Mouse (Mus musculus) urinary bladder, adult 18-20 months (tissue): ENCODE data around the gene Celf2.
A peak's percentile ranks its signal among the peaks of the same experiment; 100 is the strongest.
"Not testable (repeated sequence)": the region's sequence is repeated elsewhere in the genome, so short reads cannot be mapped to it uniquely, and the experiment has no call there.

ENCODE experiments used
- DNase-seq, 2 experiments: peaks; one replicate each; pipeline ENCODE4 v3.0.0; 2022; ENCODE audit warnings: low spot score in 2 of 2, mixed read lengths in 2 of 2

Gene Celf2

DNA sequence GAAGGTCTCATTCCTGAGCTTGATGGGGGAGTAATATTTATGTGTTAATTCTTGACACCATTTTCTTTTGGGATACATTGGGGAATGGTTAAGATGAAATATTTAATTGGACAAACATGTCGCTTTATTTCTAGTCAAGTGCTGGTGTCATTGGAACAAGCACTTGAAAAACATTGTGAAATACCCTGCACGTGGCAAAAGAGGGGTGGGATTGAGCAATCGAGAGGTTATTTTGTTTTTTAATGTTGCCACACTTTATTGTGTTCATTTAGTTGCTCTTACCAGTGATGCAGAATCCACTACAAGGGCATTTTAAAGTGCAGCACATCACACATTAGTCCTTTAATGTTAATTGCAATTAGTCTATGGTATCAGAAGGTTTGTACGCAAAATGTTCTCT is 242.2 kb downstream of the Celf2 start:
- DNase-seq, result no peak

- DNase-seq, result not testable (repeated sequence)
These were observed 246.7 kb downstream of the Celf2 start for GRCm38 (mm10) chr2:7262668-7263067.

DNA sequence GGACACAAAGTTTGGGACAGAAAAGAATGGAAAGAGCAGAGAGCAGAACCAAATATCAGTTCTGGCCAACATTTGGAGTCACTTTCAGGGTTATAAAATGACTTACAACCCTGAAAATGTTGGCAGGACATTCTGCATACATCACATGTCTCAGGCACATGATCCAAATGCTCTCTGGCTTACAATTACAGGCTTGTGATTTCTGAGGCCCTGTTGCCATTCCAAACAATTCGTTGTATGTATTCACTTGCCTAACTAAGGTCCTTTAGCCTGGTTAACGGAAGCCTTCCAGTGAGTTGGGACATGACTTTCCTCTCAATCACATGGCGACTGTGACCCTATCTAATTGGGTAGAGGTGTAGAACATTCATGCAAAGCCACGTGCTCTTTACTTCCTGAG is 249.2 kb downstream of the Celf2 start:
- DNase-seq, result peak in 1 of 2 experiments; percentile 28

GRCm38 (mm10) chr2:7259616-7260015 is 249.7 kb downstream of the Celf2 start:
- no peak for DNase-seq

DNA sequence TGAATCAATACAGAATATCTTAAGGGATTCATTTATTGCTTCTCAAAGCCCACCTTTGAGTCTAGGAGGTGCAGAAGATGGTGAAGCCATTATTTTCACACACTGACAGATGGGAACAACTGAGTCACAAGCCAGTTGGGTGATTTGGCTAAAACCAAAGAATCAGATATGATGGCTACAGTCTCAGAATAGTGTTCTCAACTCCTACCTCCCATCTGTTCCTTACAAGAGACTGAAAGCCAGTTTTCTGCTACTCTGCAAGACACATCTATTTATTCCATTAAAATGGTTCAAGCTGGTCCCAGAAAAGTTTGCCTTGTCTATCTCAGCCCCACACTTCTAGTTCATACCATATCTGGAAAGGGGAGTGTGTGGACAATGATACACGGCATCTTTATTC is 253.3 kb downstream of the Celf2 start:
- no peak for DNase-seq

DNA sequence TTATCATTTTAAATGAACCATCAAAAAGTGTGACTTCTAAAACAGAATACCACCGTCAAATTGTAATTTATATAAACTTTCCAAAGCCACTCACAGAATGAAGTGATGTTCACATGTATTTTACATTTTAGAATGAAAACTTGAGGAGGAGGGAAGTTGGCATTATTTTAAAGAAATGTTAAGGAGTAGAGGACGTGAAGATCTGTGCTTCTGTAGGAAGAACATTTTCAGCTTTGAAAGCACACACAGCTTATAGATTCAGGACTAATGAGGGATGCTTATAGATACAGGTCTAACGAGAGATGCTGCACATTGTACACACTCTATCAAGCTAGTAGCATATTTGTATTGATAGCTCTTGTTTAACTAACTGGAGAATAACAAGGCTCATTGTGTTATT is 254.0 kb downstream of the Celf2 start:
- DNase-seq, result no peak

- no peak for DNase-seq
These were observed 259.0 kb downstream of the Celf2 start for GRCm38 (mm10) chr2:7250314-7250713.

- no peak for DNase-seq
These were observed 260.4 kb downstream of the Celf2 start for GRCm38 (mm10) chr2:7249002-7249401.

- peak in 1 of 2 experiments; percentile 68 for DNase-seq
These were observed 263.2 kb downstream of the Celf2 start for GRCm38 (mm10) chr2:7245958-7246774.

DNA sequence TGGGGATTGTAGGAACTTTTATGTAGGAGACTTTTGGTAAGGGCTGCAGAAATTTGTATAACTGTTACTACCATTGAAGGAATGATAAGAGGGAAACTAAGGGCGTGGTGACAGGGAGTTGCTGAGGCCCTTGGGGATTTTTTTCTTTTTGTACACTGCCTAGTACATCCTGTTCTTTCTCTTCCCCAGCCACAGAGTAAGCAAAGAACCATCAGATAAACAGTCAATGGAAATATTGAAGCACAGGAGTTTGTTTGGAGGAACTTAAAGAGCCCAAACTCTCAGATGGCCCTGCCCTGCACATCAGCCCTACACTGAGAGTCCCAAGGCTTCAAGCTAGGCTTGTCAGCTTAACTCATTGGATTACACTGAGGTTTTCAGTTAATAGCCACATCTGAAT is 267.2 kb downstream of the Celf2 start:
- peak in 1 of 2 experiments; percentile 16 for DNase-seq

- peak in 1 of 2 experiments; percentile 23 for DNase-seq
These were observed 267.8 kb downstream of the Celf2 start for GRCm38 (mm10) chr2:7241523-7241941.

DNA sequence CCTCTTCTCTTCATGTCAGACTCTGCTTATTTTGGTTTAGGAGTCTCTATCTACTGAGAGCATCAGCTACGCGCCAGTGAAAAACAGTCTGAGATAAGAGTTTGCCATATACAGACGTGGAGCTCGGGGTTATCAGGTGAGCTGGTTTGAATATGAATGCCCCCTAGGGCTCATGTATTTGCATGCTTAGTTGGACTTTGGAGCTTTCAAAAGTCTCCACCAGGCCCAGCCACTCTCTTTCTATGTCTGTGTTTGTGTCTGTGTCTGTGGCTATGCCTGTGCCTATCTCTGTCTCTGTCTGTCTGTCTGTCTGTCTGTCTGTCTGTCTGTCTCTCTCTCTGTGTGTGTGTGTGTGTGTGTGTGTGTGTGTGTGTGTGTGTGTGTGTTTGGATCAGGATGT is 272.1 kb downstream of the Celf2 start:
- DNase-seq, result no peak

GRCm38 (mm10) chr2:7236452-7236851 is 272.9 kb downstream of the Celf2 start:
- DNase-seq, result no peak

GRCm38 (mm10) chr2:7235059-7235741 is 274.2 kb downstream of the Celf2 start:
- no peak for DNase-seq

DNA sequence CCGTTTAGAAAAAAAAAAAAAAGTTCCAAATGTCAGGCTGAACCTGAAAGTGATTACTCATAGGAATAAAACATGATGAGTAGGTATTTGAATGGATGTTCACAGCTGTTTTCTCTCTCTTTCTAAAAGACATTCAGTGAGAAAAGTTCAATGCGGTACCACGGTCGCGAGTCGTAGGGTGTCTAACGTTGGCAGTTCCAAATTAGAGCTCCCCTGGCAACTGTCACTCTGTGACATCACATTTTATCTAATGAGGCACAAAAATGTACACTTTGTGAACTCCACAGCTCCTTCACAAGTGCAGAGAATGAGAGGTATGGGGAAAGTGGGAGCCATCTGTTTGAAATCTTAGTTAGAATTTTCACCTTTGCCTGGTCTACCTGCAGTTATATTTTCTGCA is 274.8 kb downstream of the Celf2 start:
- DNase-seq, result no peak

DNA sequence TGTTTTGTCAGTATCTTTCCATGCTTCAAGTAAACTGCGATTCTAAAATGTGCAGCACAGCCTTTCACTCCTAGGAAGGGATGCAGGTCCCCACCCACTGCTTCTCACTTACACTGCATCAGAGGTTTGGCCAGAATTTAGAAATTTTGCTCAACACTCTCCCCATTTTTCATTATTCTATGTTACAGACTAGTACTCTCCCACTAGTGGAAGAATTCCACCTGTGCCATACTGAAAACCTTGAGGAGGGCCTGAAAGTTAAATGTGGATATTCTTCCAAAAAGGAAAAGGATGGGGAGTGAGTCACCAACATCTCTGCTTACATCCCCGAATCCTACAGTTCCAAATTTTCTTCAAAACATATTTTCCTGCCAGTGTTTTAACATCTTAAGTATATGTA is 276.0 kb downstream of the Celf2 start:
- DNase-seq, result no peak

DNA sequence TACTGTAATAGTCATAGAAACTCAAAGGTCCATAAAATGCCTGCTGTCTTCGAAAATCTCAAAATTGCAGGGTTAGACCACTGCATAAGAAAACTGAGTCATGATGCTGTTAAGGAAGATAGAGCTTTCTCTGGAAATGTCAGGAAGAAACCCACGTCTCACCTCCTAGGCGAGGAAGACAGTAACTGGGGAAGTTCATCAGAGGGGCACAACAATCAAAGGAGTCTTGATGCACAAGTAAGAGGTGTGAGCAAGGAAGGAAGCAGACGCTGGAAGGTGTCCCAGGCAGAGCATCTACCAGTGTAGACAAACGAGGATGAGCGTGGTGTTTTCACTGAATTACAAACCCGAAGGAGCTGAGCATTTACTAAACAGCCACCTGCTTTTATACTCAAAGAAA is 282.6 kb downstream of the Celf2 start:
- DNase-seq, result no peak

- DNase-seq, result no peak
These were observed 284.9 kb downstream of the Celf2 start for GRCm38 (mm10) chr2:7224346-7225071.

DNA sequence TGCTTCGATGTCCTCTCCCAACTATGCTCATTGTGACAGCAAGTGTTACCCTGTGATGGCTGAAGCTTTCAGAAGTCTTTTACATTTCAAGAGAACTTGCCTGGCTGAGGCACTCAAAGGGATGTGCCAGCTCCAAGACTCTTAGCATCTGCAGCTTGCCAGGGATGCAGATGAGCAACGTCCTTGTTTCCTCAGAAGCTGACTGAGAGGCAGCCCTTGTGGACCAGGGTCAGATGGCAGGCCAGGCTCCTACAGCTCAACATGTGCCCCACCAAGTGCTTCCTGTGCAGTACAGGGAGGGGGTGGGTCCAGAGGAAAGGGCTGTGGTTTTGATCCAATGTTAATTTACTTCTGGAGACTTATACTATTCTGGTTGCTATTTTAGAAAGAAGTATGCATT is 285.8 kb downstream of the Celf2 start:
- DNase-seq, result no peak

- DNase-seq, result no peak
These were observed 286.5 kb downstream of the Celf2 start for GRCm38 (mm10) chr2:7222886-7223285.

DNA sequence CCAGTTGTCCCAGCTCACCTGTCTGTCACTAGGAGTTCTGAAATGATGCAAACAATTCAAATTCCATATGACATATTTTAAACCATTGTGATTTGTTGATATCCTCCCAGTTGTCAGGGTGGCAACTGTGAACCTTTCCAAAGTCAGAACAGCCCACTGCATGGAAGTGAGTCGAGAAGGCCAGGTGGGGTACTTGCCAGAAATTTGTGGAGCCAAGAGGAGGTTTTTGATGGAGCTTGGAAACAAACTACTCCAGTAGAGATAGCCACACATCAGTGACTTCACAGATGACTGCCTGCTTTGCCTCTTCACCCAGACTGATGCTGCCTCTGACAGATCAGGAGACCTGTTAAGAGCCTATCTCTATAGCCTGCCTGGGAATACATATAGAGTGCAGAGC is 287.5 kb downstream of the Celf2 start:
- no peak for DNase-seq

DNA sequence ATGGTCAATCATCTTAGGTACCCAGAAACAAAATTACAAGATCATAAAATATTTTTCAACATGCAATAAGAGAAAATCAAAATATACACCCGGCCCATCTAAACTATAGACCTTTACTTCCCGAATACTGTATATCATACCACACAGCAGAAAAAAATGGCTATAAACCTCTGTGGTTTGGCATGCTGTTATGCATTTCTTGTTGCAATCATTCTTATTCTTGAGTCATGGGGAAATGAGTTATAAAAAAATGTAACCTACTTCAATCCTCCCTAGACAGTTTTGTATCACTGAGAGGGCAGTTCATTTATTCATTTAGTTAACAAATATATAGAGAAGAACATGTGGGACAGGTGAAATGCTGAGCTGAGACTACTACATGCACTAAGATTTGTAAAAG is 291.3 kb downstream of the Celf2 start:
- no peak for DNase-seq
